Mouse (Mus musculus) olfactory bulb, adult 2 months (tissue): Measurements from ENCODE around the gene Gng8.

Experiments used
- CTCF ChIP-seq: fragments of 200-500 bp; IDR thresholded peaks from 2 replicates; pipeline ENCODE4 v1.5.1; 2012; ENCODE audit warnings: low read depth, mild to moderate bottlenecking, low read length, moderate library complexity; ENCODE audit not compliant: insufficient read depth
- POLR2A ChIP-seq: fragments of 200-500 bp; IDR thresholded peaks from 2 replicates; pipeline ENCODE4 v1.6.1; 2012; ENCODE audit warnings: mild to moderate bottlenecking, low read depth, low read length, moderate library complexity; ENCODE audit not compliant: insufficient read depth

- TF ChIP-seq POLR2A (no peak), CTCF (no peak)
Observed at GRCm38 (mm10) chr7:16853302-16853831, 38.2 kb upstream of the Gng8 start.
